Mouse (Mus musculus) heart, embryonic 14.5 days (tissue): ENCODE data around the gene Sh3pxd2a. TPM values are rescaled to one million over a fixed set of nuclear protein-coding genes. Genes with fewer than 3 reads are reported as not detected.
A peak's percentile ranks its signal among the peaks of the same experiment; 100 is the strongest.

Experiments used
- ATAC-seq: fragments of 200-750 bp; cut with Nextera tagmentation; 2 replicates; pipeline ENCODE4 v1.8.0; 2017; ENCODE audit warnings: low read depth, moderate TSS enrichment; ENCODE audit not compliant: insufficient number of reproducible peaks, insufficient read depth, low FRiP score
- H3K27ac ChIP-seq, 2 experiments: fragments of 200-500 bp in 1 of 2; fragments of 300-500 bp in 1 of 2; sonication (generic) in 1 of 2; replicated peaks in 1 of 2; 2 replicates each; pipeline ENCODE4 v1.5.1; 2012 to 2014; ENCODE audit warnings: low read depth in 2 of 2, low read length in 2 of 2, control low read depth in 1 of 2, mild to moderate bottlenecking in 1 of 2, mixed read lengths in 1 of 2; ENCODE audit not compliant: control insufficient read depth in 1 of 2, insufficient read depth in 1 of 2
- H3K27me3 ChIP-seq: fragments of 300-500 bp; sonication (generic); 2 replicates; pipeline ENCODE4 v1.6.1; 2014; ENCODE audit warnings: mild to moderate bottlenecking, low read length, control low read depth; ENCODE audit not compliant: control insufficient read depth, insufficient read depth
- H3K36me3 ChIP-seq: fragments of 300-500 bp; sonication (generic); 2 replicates; pipeline ENCODE4 v1.6.1; 2014; ENCODE audit warnings: mild to moderate bottlenecking, control low read depth, low read length, mixed read lengths; ENCODE audit not compliant: control insufficient read depth, insufficient read depth
- H3K4me1 ChIP-seq, 2 experiments: fragments of 200-500 bp in 1 of 2; fragments of 300-500 bp in 1 of 2; sonication (generic) in 1 of 2; 2 replicates each; pipeline ENCODE4 v1.6.1; 2012 to 2014; ENCODE audit warnings: low read length in 2 of 2, control low read depth in 1 of 2, mixed read lengths in 1 of 2; ENCODE audit not compliant: control insufficient read depth in 2 of 2, insufficient read depth in 2 of 2
- H3K4me2 ChIP-seq: fragments of 300-500 bp; sonication (generic); 2 replicates; pipeline ENCODE4 v1.6.1; 2014; ENCODE audit warnings: mild to moderate bottlenecking, low read length
- H3K4me3 ChIP-seq, 2 experiments: fragments of 200-500 bp in 1 of 2; fragments of 300-500 bp in 1 of 2; sonication (generic) in 1 of 2; 2 replicates each; pipeline ENCODE4 v1.5.1; 2012 to 2014; ENCODE audit warnings: low read length in 2 of 2, mild to moderate bottlenecking in 2 of 2, control low read depth in 1 of 2, low read depth in 1 of 2, moderate library complexity in 1 of 2; ENCODE audit not compliant: control insufficient read depth in 1 of 2, insufficient read depth in 1 of 2
- H3K9ac ChIP-seq: fragments of 300-500 bp; sonication (generic); 2 replicates; pipeline ENCODE4 v1.6.1; 2014; ENCODE audit warnings: mild to moderate bottlenecking, low read length
- H3K9me3 ChIP-seq: fragments of 300-500 bp; sonication (generic); 2 replicates; pipeline ENCODE4 v1.6.1; 2016; ENCODE audit warnings: low read length, control low read depth; ENCODE audit not compliant: control insufficient read depth
- WGBS: fragments of 180-500 bp; shearing (Covaris S2); extraction: QIAGEN DNeasy Blood & Tissue Kit; methylation state at CpG from one replicate; pipeline ENCODE4 v1.1.7; 2014; 5-methylcytosine and 5-hydroxymethylcytosine counted together
- polyA plus RNA-seq: library from polyadenylated mRNA; unstranded; fragments of >200 nt; fragmentation: Nextera tagmentation; extraction: Ambion mirVana; gene quantifications from 2 replicates; pipeline ENCODE4 v1.2.1, GENCODE M21; 2014

Sh3pxd2a gene
- polyA plus RNA-seq, 1 experiment from 2014 or later = 9.7 TPM

- Histone ChIP-seq H3K9ac (peak overlapping the region; percentile 49; the same call in 1 of the 2 replicates), H3K4me2 (peak overlapping the region; percentile 26; the same call in 1 of the 2 replicates)
These were observed 184.8 kb downstream of the Sh3pxd2a start for GRCm38 (mm10) chr19:47279372-47279771.

GRCm38 (mm10) chr19:47276730-47277129 is 187.5 kb downstream of the Sh3pxd2a start:
- Histone ChIP-seq H3K4me1 (peaks cover 29 to 33% of the 10 kb centered on the region in 2 experiments), H3K9ac (no peak overlapping the region), H3K27me3 (no peaks in the 10 kb centered on the region), H3K36me3 (peaks cover 84% of the 10 kb centered on the region), H3K27ac (peak overlapping the region in 1 of 2 experiments; percentile 37; a peak in 2 of 4 replicates), H3K9me3 (no peaks in the 10 kb centered on the region), H3K4me3 (no peak overlapping the region), H3K4me2 (no peak overlapping the region)
- 77% methylated on average over 6 of the region's 6 CpGs for WGBS
- ATAC-seq = no peak

More at GRCm38 (mm10) chr19:47279372-47279771, 184.8 kb downstream of the Sh3pxd2a start:
- Histone ChIP-seq H3K4me1 (peaks cover 32 to 45% of the 10 kb centered on the region in 2 experiments), H3K36me3 (peaks cover 83% of the 10 kb centered on the region), H3K4me3 (no peak overlapping the region), H3K27me3 (no peaks in the 10 kb centered on the region), H3K9me3 (no peaks in the 10 kb centered on the region), H3K27ac (peak overlapping the region; percentile 81 to 87)
- no peak for ATAC-seq
- WGBS = 36% methylated on average over 4 of the region's 4 CpGs

GRCm38 (mm10) chr19:47270520-47270919 is 193.7 kb downstream of the Sh3pxd2a start:
- Histone ChIP-seq H3K27me3 (no peaks in the 10 kb centered on the region), H3K9me3 (no peaks in the 10 kb centered on the region), H3K4me1 (no peaks in the 10 kb centered on the region), H3K36me3 (peaks cover 100% of the 10 kb centered on the region), H3K4me2 (no peak overlapping the region), H3K4me3 (no peak overlapping the region), H3K9ac (no peak overlapping the region), H3K27ac (no peak overlapping the region)
- ATAC-seq = no peak
- WGBS = 84% methylated on average over 9 of the region's 9 CpGs

- H3K4me2 ChIP-seq = no peak overlapping the region
- H3K27ac ChIP-seq = no peak overlapping the region
- no peak overlapping the region for H3K9ac ChIP-seq
- WGBS = 65% methylated on average over 8 of the region's 8 CpGs
- H3K4me1 ChIP-seq = no peaks in the 10 kb centered on the region
- H3K4me3 ChIP-seq = no peak overlapping the region
- H3K36me3 ChIP-seq = peaks cover 97% of the 10 kb centered on the region
- no peaks in the 10 kb centered on the region for H3K27me3 ChIP-seq
- no peaks in the 10 kb centered on the region for H3K9me3 ChIP-seq
- ATAC-seq = no peak
These were observed 194.5 kb downstream of the Sh3pxd2a start for GRCm38 (mm10) chr19:47269729-47270128.

GRCm38 (mm10) chr19:47267066-47267465 is 197.1 kb downstream of the Sh3pxd2a start:
- WGBS = 86% methylated on average over 21 of the region's 21 CpGs
- Histone ChIP-seq H3K4me3 (no peak overlapping the region), H3K36me3 (peaks cover 88% of the 10 kb centered on the region), H3K27ac (no peak overlapping the region), H3K9me3 (no peaks in the 10 kb centered on the region), H3K27me3 (no peaks in the 10 kb centered on the region), H3K4me1 (no peaks in the 10 kb centered on the region), H3K9ac (no peak overlapping the region), H3K4me2 (no peak overlapping the region)
- ATAC-seq = no peak

- Histone ChIP-seq H3K9ac (no peak overlapping the region), H3K4me1 (no peaks in the 10 kb centered on the region), H3K4me3 (no peak overlapping the region), H3K36me3 (peaks cover 86% of the 10 kb centered on the region), H3K9me3 (no peaks in the 10 kb centered on the region), H3K27ac (no peak overlapping the region), H3K4me2 (no peak overlapping the region), H3K27me3 (no peaks in the 10 kb centered on the region)
- 86% methylated on average over 18 of the region's 18 CpGs for WGBS
- ATAC-seq = no peak
These were observed 198.0 kb downstream of the Sh3pxd2a start for GRCm38 (mm10) chr19:47266070-47266801.

- H3K36me3 ChIP-seq = peaks cover 69% of the 10 kb centered on the region
- H3K9me3 ChIP-seq = no peaks in the 10 kb centered on the region
- WGBS = 51% methylated on average over 11 of the region's 11 CpGs
- H3K4me3 ChIP-seq = no peak overlapping the region
- no peak overlapping the region for H3K27ac ChIP-seq
- no peak overlapping the region for H3K4me2 ChIP-seq
- no peak overlapping the region for H3K9ac ChIP-seq
- ATAC-seq = no peak
- H3K27me3 ChIP-seq = no peaks in the 10 kb centered on the region
- no peaks in the 10 kb centered on the region for H3K4me1 ChIP-seq
These were observed 199.7 kb downstream of the Sh3pxd2a start for GRCm38 (mm10) chr19:47264322-47265092.
